Mouse (Mus musculus) limb, embryonic 14.5 days (tissue): ENCODE measurements around the gene Tmem109. TPM values are rescaled to one million over a fixed set of nuclear protein-coding genes. Genes with fewer than 3 reads are reported as not detected.

ENCODE experiments used
- ATAC-seq: fragments of 200-750 bp; cut with Nextera tagmentation; 2 replicates; pipeline ENCODE4 v1.8.0; 2017; ENCODE audit warnings: low read depth, moderate number of reproducible peaks, moderate TSS enrichment; ENCODE audit not compliant: low FRiP score
- DNase-seq: peaks from one replicate; pipeline ENCODE4 v3.0.0-alpha.2; 2015; ENCODE audit warnings: low spot score
- H3K27ac ChIP-seq: fragments of 300-500 bp; sonication (generic); replicated peaks from 2 replicates; pipeline ENCODE4 v1.5.1; 2014; ENCODE audit warnings: low read depth, mild to moderate bottlenecking, low read length, moderate library complexity, mixed read lengths
- H3K27me3 ChIP-seq: fragments of 300-500 bp; sonication (generic); 2 replicates; pipeline ENCODE4 v1.6.1; 2014; ENCODE audit warnings: low read length, mixed read lengths; ENCODE audit not compliant: control insufficient read depth, insufficient read depth
- H3K36me3 ChIP-seq: fragments of 300-500 bp; sonication (generic); 2 replicates; pipeline ENCODE4 v1.6.1; 2014; ENCODE audit warnings: mild to moderate bottlenecking, low read length, moderate library complexity, mixed read lengths; ENCODE audit not compliant: control insufficient read depth, insufficient read depth
- H3K4me1 ChIP-seq: fragments of 300-500 bp; sonication (generic); 2 replicates; pipeline ENCODE4 v1.6.1; 2014; ENCODE audit warnings: antibody characterized with exemption, low read length, mixed read lengths; ENCODE audit not compliant: control insufficient read depth, insufficient read depth
- H3K4me2 ChIP-seq: fragments of 300-500 bp; sonication (generic); replicated peaks from 2 replicates; pipeline ENCODE4 v1.6.1; 2014; ENCODE audit warnings: low read depth, mild to moderate bottlenecking, low read length, moderate library complexity; ENCODE audit not compliant: severe bottlenecking
- H3K4me3 ChIP-seq: fragments of 300-500 bp; sonication (generic); replicated peaks from 2 replicates; pipeline ENCODE4 v1.5.1; 2014; ENCODE audit warnings: low read length
- H3K9ac ChIP-seq: fragments of 300-500 bp; sonication (generic); 2 replicates; pipeline ENCODE4 v1.6.1; 2014; ENCODE audit warnings: mild to moderate bottlenecking, low read depth, low read length, moderate library complexity; ENCODE audit not compliant: severe bottlenecking
- H3K9me3 ChIP-seq: fragments of 300-500 bp; sonication (generic); 2 replicates; pipeline ENCODE4 v1.6.1; 2016; ENCODE audit warnings: low read length; ENCODE audit not compliant: control insufficient read depth
- POLR2A ChIP-seq: fragments of 200-500 bp; IDR thresholded peaks from 2 replicates; pipeline ENCODE4 v1.8.0; 2012; ENCODE audit warnings: inconsistent platforms, mild to moderate bottlenecking, moderate library complexity, borderline replicate concordance; ENCODE audit not compliant: insufficient read depth, insufficient read length; ENCODE audit errors: extremely low read depth
- WGBS: fragments of 180-500 bp; shearing (Covaris S2); extraction: QIAGEN DNeasy Blood & Tissue Kit; methylation state at CpG from one replicate; pipeline ENCODE4 v1.1.7; 2014; 5-methylcytosine and 5-hydroxymethylcytosine counted together
- polyA plus RNA-seq, 2 experiments: library from polyadenylated mRNA; depleted of rRNA in 1 of 2; stranded (reverse) in 1 of 2; unstranded in 1 of 2; fragments of >200 nt; fragmentation: Nextera tagmentation in 1 of 2; extraction: Ambion mirVana in 1 of 2; gene quantifications; 2 replicates each; pipeline versions ENCODE4 v1.2.1 to v1.2.3; 2012 to 2014

Tmem109 gene
- polyA plus RNA-seq, 2 experiments = 106 to 128 TPM

DNA sequence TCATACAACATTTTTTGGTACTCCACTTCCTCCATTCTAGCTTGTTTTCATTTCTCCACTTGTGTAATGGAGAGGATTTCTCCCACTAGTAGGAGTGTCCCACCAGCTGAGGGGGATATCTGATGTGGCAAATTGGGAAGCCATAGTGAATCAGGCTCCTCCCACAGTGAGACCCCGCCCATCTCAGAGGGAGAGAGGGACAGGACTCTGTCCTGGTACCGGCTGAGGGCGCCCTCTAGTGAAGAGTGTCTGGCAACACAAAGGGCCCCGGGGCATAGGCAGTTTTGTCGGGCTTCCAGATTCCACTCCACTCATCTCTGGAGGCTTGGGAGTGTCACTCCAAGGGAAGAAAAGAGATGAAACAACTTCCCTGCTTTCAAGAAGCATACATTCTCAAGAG is 50.4 kb downstream of the Tmem109 start:
- Histone ChIP-seq H3K27ac (no peak overlapping the region), H3K9ac (no peak overlapping the region), H3K9me3 (no peaks in the 10 kb centered on the region), H3K4me2 (no peak overlapping the region), H3K4me3 (no peak overlapping the region), H3K27me3 (no peaks in the 10 kb centered on the region), H3K4me1 (no peaks in the 10 kb centered on the region), H3K36me3 (no peaks in the 10 kb centered on the region)
- TF ChIP-seq POLR2A = no peak
- no peak for ATAC-seq
- peak; percentile 36 for DNase-seq
- WGBS = 6% methylated on average over 5 of the region's 5 CpGs

DNA sequence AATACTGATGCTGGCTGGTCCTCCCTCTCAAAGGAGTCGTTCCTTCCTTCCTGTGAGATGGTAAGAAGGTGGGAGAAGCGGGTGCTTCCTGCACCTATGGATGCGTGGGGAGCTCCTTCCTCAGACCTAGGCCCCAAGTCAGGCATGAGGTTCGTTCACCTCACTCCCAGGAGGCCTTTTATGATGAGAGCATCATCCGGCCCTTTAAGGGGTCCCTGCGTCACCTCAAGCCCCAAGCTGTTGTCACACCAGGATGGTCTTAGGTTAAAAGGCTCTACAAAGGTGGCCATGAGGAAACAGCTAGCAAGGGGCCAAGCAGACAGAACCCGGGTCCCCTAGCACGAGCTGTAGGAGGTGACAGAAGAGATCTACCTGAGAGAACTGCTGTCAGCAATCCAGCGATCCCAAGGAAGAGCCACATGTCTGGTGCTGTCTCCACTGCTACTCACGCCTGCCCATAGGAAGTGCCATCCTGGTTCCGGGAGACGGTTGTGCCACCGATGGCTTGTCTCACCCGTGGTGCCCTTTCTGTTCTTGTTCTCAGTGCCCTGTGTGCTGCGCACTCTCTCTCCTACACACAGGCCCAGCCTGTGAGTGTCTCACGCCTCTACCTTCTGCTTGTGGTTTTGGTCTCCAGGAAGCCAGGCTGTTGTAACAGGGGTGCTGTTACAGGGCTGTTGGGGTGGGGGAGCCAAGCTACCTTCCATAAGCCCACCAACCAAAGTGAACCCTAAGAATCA is 52.2 kb downstream of the Tmem109 start, which contains the start of gene Cd6:
Gene Cd6, minus strand, starts transcription at position 623 of the 740 bp plus-strand sequence.
- no peak for TF ChIP-seq POLR2A
- 90% methylated on average over 16 of the region's 16 CpGs for whole genome bisulfite sequencing
- Histone ChIP-seq H3K4me1 (no peaks in the 10 kb centered on the region), H3K27ac (no peak within 1 kb of the TSS), H3K27me3 (no peaks in the 10 kb centered on the region), H3K4me2 (no peak within 1 kb of the TSS), H3K4me3 (no peak within 1 kb of the TSS), H3K9ac (no peak within 1 kb of the TSS), H3K36me3 (no peaks in the 10 kb centered on the region), H3K9me3 (no peaks in the 10 kb centered on the region)
- no peak for ATAC-seq
- no peak for DNase-seq

- no peak for TF ChIP-seq POLR2A
- 93% methylated on average over 5 of the region's 5 CpGs for WGBS
- Histone ChIP-seq H3K27ac (no peak overlapping the region), H3K36me3 (no peaks in the 10 kb centered on the region), H3K4me2 (no peak overlapping the region), H3K9ac (no peak overlapping the region), H3K4me3 (no peak overlapping the region), H3K9me3 (no peaks in the 10 kb centered on the region), H3K27me3 (no peaks in the 10 kb centered on the region), H3K4me1 (no peaks in the 10 kb centered on the region)
- no peak for ATAC-seq
- DNase-seq = no peak
These were observed 53.5 kb downstream of the Tmem109 start for GRCm38 (mm10) chr19:10828321-10828720.

- no peaks in the 10 kb centered on the region for H3K9me3 ChIP-seq
- H3K4me2 ChIP-seq = no peak overlapping the region
- no peaks in the 10 kb centered on the region for H3K36me3 ChIP-seq
- ATAC-seq (no peak), DNase-seq (no peak)
- no peak overlapping the region for H3K4me3 ChIP-seq
- no peak overlapping the region for H3K9ac ChIP-seq
- no peak overlapping the region for H3K27ac ChIP-seq
- no peaks in the 10 kb centered on the region for H3K27me3 ChIP-seq
- TF ChIP-seq POLR2A = no peak
- no peaks in the 10 kb centered on the region for H3K4me1 ChIP-seq
- 77% methylated on average over 7 of the region's 7 CpGs for WGBS
These were observed 57.7 kb downstream of the Tmem109 start for GRCm38 (mm10) chr19:10824061-10824460.

- peaks cover 4% of the 10 kb centered on the region; the same call in 1 of the 2 replicates for H3K4me1 ChIP-seq
- TF ChIP-seq POLR2A = no peak
- 92% methylated on average over 4 of the region's 4 CpGs for WGBS
- no peak for DNase-seq
- H3K27ac ChIP-seq = no peak overlapping the region
- H3K36me3 ChIP-seq = no peaks in the 10 kb centered on the region
- H3K9me3 ChIP-seq = no peaks in the 10 kb centered on the region
- no peak for ATAC-seq
- H3K4me3 ChIP-seq = no peak overlapping the region
- H3K27me3 ChIP-seq = no peaks in the 10 kb centered on the region
- H3K4me2 ChIP-seq = no peak overlapping the region
- H3K9ac ChIP-seq = no peak overlapping the region
These were observed 59.3 kb downstream of the Tmem109 start for GRCm38 (mm10) chr19:10822534-10822933.
